Mouse (Mus musculus) embryo, embryonic 10.5 days (tissue): ENCODE results near the gene Iqschfp.

Experiments used
- DNase-seq: peaks from one replicate; pipeline ENCODE4 v3.0.0-alpha.2; 2015; ENCODE audit warnings: low spot score

Gene Iqschfp

GRCm38 (mm10) chr3:68351461-68351860 is 459.4 kb downstream of the Iqschfp start:
- DNase-seq: no peak

- DNase-seq: no peak
Observed at GRCm38 (mm10) chr3:68352961-68353360, 460.9 kb downstream of the Iqschfp start.

- DNase-seq: no peak
Observed at GRCm38 (mm10) chr3:68353492-68353891, 461.5 kb downstream of the Iqschfp start.

- no peak for DNase-seq
Observed at GRCm38 (mm10) chr3:68356516-68356915, 464.5 kb downstream of the Iqschfp start.

- DNase-seq: no peak
Observed at GRCm38 (mm10) chr3:68368029-68368428, 476.0 kb downstream of the Iqschfp start.

- DNase-seq: no peak
Observed at GRCm38 (mm10) chr3:68372925-68373324, 480.9 kb downstream of the Iqschfp start.

- DNase-seq: no peak
Observed at GRCm38 (mm10) chr3:68375100-68375508, 483.1 kb downstream of the Iqschfp start.

GRCm38 (mm10) chr3:68377452-68378198 is 485.6 kb downstream of the Iqschfp start:
- DNase-seq: no peak

GRCm38 (mm10) chr3:68378799-68379198 is 486.8 kb downstream of the Iqschfp start:
- DNase-seq: no peak

- DNase-seq: no peak
Observed at GRCm38 (mm10) chr3:68379242-68379641, 487.2 kb downstream of the Iqschfp start.

GRCm38 (mm10) chr3:68383672-68384071 is 491.6 kb downstream of the Iqschfp start:
- no peak for DNase-seq

GRCm38 (mm10) chr3:68385544-68385943 is 493.5 kb downstream of the Iqschfp start:
- DNase-seq: no peak

GRCm38 (mm10) chr3:68388023-68388422 is 496.0 kb downstream of the Iqschfp start:
- no peak for DNase-seq

- DNase-seq: no peak
Observed at GRCm38 (mm10) chr3:68393578-68393977, 501.5 kb downstream of the Iqschfp start.

- no peak for DNase-seq
Observed at GRCm38 (mm10) chr3:68398691-68399090, 506.7 kb downstream of the Iqschfp start.

GRCm38 (mm10) chr3:68400121-68400520 is 508.1 kb downstream of the Iqschfp start:
- DNase-seq: peak; percentile 51

- no peak for DNase-seq
Observed at GRCm38 (mm10) chr3:68403343-68403742, 511.3 kb downstream of the Iqschfp start.

- DNase-seq: no peak
Observed at GRCm38 (mm10) chr3:68403783-68404217, 511.8 kb downstream of the Iqschfp start.

- DNase-seq: no peak
Observed at GRCm38 (mm10) chr3:68405724-68406123, 513.7 kb downstream of the Iqschfp start.

GRCm38 (mm10) chr3:68412262-68412661 is 520.2 kb downstream of the Iqschfp start:
- no peak for DNase-seq

GRCm38 (mm10) chr3:68419792-68420191 is 527.8 kb downstream of the Iqschfp start:
- no peak for DNase-seq

GRCm38 (mm10) chr3:68420927-68421326 is 528.9 kb downstream of the Iqschfp start:
- no peak for DNase-seq

- no peak for DNase-seq
Observed at GRCm38 (mm10) chr3:68421849-68422248, 529.8 kb downstream of the Iqschfp start.

- DNase-seq: no peak
Observed at GRCm38 (mm10) chr3:68428081-68428480, 536.0 kb downstream of the Iqschfp start.
